Mouse (Mus musculus) lung, postnatal 0 days (tissue): ENCODE results near the gene Rgs10.

ENCODE experiments used
- CTCF ChIP-seq: IDR thresholded peaks from 2 replicates; pipeline ENCODE4 v1.5.1; 2016; ENCODE audit warnings: antibody characterized with exemption, mild to moderate bottlenecking
- EP300 ChIP-seq: IDR thresholded peaks from 2 replicates; pipeline ENCODE4 v1.6.1; 2016; ENCODE audit warnings: antibody characterized with exemption, mild to moderate bottlenecking, control low read depth

- TF ChIP-seq CTCF (no peak), EP300 (no peak)
Measured at GRCm38 (mm10) chr7:128324977-128325376, 93.6 kb downstream of the Rgs10 start.
